Mouse (Mus musculus): ENCODE measurements around the gene S1pr2. TPM values are rescaled to one million over a fixed set of nuclear protein-coding genes. Genes with fewer than 3 reads are reported as not detected.

The S1pr2 gene
- polyA plus RNA-seq, 1 experiment from 2014 or later, result 54.5 TPM

DNA sequence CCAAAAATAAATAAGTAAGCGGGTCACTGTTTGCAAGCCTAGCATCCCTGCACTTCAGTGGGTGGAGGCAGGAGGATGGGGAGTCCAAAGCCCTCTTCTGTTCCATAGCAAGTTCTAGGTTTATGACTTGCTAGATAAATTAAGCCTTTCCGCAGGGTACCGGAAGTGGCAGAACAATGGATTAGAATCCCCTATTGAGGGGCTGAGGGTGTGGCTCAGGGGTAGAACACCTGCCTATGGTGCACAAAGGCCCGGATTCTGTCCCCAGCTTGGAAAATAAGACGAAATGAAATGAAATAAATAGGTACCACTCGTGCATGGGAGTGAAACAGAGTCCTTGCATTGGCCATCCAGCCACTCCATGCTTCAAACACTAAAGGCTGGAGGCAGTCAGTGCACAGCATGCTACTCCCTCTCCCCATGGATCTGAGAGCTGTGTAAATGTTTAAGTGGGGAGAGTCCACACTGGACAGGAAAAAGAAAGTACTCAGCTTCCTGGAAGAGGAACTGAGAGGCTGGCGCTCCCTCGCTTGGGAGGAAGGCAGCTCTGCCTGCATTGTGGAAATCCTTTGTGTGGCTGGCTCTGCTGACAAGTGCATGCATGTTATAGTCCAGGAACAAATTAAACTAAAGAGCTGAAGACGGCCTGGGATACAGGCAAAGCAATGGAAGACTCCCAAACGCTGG, 2.0 kb upstream of the S1pr2 start:
- H3K4me3 ChIP-seq (ENCODE audit: low read depth, low read length), result no peak overlapping the region
- peaks cover 21% of the 10 kb centered on the region for H3K4me1 ChIP-seq (ENCODE audit: control insufficient read depth, insufficient read depth, low read length)
- no peak for ATAC-seq (ENCODE audit: low read depth)
- 61% methylated on average over 10 of the region's 10 CpGs for WGBS
- peak overlapping the region; percentile 54 for H3K27ac ChIP-seq (replicated peaks; ENCODE audit: low read depth, low read length)
- H3K27me3 ChIP-seq (replicated peaks; ENCODE audit: control insufficient read depth, insufficient read depth, low read length), result no peaks in the 10 kb centered on the region
- H3K36me3 ChIP-seq (ENCODE audit: control insufficient read depth, insufficient read depth, low read length), result no peaks in the 10 kb centered on the region
- no peak overlapping the region for H3K9ac ChIP-seq (ENCODE audit: low read depth, low read length)
- peak; percentile 30 for DNase-seq (ENCODE audit: low spot score)
- H3K4me2 ChIP-seq (ENCODE audit: low read depth, low read length), result no peak overlapping the region
- no peaks in the 10 kb centered on the region for H3K9me3 ChIP-seq (ENCODE audit: control insufficient read depth, low read length)

DNA sequence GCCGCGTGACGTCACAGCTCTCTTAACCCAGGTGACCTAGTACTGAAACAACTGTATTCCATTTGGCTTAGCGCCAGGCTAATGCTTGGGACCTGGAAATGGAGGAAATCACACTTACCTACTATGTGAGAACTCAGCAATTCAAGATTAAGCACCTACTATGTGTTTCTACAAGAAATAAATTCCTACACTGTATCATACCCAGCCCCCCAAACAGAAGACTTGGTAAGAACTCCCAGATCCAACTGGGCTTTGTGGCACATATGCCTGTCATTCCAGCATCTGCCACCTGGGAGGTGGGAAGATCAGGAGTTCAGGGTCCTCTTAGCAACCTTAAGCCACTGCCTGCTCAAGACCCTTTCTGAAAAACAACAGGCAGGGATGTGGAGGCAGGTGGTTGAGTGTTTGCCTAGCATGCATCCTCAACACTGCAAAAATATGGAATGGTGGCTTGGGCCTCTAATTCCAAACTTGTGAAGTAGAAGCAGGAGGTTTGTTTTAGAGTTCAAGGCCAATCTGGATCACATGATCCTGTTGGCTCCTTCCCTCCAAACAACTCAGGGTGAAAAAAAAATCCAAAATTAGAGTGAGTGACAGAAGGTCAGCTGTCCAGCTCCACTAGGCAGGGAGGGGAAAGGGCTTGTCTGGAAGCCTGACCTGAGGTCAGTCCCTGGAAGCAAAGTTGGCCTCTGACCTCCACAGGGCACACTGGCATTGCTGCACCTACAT, 544 bp upstream of the S1pr2 start:
- H3K27me3 ChIP-seq (replicated peaks; ENCODE audit: control insufficient read depth, insufficient read depth, low read length), result no peaks in the 10 kb centered on the region
- H3K9me3 ChIP-seq (ENCODE audit: control insufficient read depth, low read length), result no peaks in the 10 kb centered on the region
- H3K9ac ChIP-seq (ENCODE audit: low read depth, low read length), result no peak overlapping the region; the same call in 1 of the 2 replicates
- peaks cover 22% of the 10 kb centered on the region for H3K4me1 ChIP-seq (ENCODE audit: control insufficient read depth, insufficient read depth, low read length)
- no peak for DNase-seq (ENCODE audit: low spot score)
- ATAC-seq (ENCODE audit: low read depth), result no peak
- no peaks in the 10 kb centered on the region for H3K36me3 ChIP-seq (ENCODE audit: control insufficient read depth, insufficient read depth, low read length)
- peak overlapping the region; percentile 82 for H3K4me2 ChIP-seq (ENCODE audit: low read depth, low read length)
- H3K4me3 ChIP-seq (ENCODE audit: low read depth, low read length), result peak overlapping the region; percentile 87
- WGBS, result 3% methylated on average over 4 of the region's 4 CpGs
- H3K27ac ChIP-seq (replicated peaks; ENCODE audit: low read depth, low read length), result peak overlapping the region; percentile 98

- no peaks in the 10 kb centered on the region; the same call in 1 of the 2 replicates for H3K36me3 ChIP-seq (ENCODE audit: control insufficient read depth, insufficient read depth, low read length)
- H3K4me2 ChIP-seq (ENCODE audit: low read depth, low read length), result peak overlapping the region; percentile 82
- peak; percentile 83 for DNase-seq (ENCODE audit: low spot score)
- H3K4me1 ChIP-seq (ENCODE audit: control insufficient read depth, insufficient read depth, low read length), result peaks cover 31% of the 10 kb centered on the region
- H3K9ac ChIP-seq (ENCODE audit: low read depth, low read length), result peak overlapping the region; percentile 91
- WGBS, result 0% methylated on average over 36 of the region's 45 CpGs
- 0 out of 2 replicates have a peak, but pooled peaks have one; percentile 9 for ATAC-seq (ENCODE audit: low read depth)
- H3K27ac ChIP-seq (replicated peaks; ENCODE audit: low read depth, low read length), result peak overlapping the region; percentile 98
- no peaks in the 10 kb centered on the region for H3K27me3 ChIP-seq (replicated peaks; ENCODE audit: control insufficient read depth, insufficient read depth, low read length)
- H3K4me3 ChIP-seq (ENCODE audit: low read depth, low read length), result peak overlapping the region; percentile 87
- H3K9me3 ChIP-seq (ENCODE audit: control insufficient read depth, low read length), result no peaks in the 10 kb centered on the region
These were observed 958 bp downstream of the S1pr2 start for GRCm38 (mm10) chr9:20975431-20976215.

GRCm38 (mm10) chr9:20973682-20974075, 2.9 kb downstream of the S1pr2 start:
- H3K4me2 ChIP-seq (ENCODE audit: low read depth, low read length), result peak overlapping the region; percentile 82
- ATAC-seq (ENCODE audit: low read depth) (no peak), DNase-seq (ENCODE audit: low spot score) (no peak)
- H3K4me1 ChIP-seq (ENCODE audit: control insufficient read depth, insufficient read depth, low read length), result peaks cover 32% of the 10 kb centered on the region
- H3K4me3 ChIP-seq (ENCODE audit: low read depth, low read length), result peak overlapping the region; percentile 87
- H3K36me3 ChIP-seq (ENCODE audit: control insufficient read depth, insufficient read depth, low read length), result peaks cover 7% of the 10 kb centered on the region
- no peaks in the 10 kb centered on the region for H3K27me3 ChIP-seq (replicated peaks; ENCODE audit: control insufficient read depth, insufficient read depth, low read length)
- H3K9ac ChIP-seq (ENCODE audit: low read depth, low read length), result peak overlapping the region; percentile 45
- no peaks in the 10 kb centered on the region for H3K9me3 ChIP-seq (ENCODE audit: control insufficient read depth, low read length)
- H3K27ac ChIP-seq (replicated peaks; ENCODE audit: low read depth, low read length), result peak overlapping the region; percentile 91
- 40% methylated on average over 6 of the region's 6 CpGs for WGBS

GRCm38 (mm10) chr9:20973001-20973681, 3.4 kb downstream of the S1pr2 start:
- peaks cover 32% of the 10 kb centered on the region for H3K4me1 ChIP-seq (ENCODE audit: control insufficient read depth, insufficient read depth, low read length)

GRCm38 (mm10) chr9:20972141-20972992, 4.2 kb downstream of the S1pr2 start:
- H3K36me3 ChIP-seq (ENCODE audit: control insufficient read depth, insufficient read depth, low read length), result peaks cover 20% of the 10 kb centered on the region
- peak overlapping the region; percentile 91 for H3K27ac ChIP-seq (replicated peaks; ENCODE audit: low read depth, low read length)
- DNase-seq (ENCODE audit: low spot score) (peak; percentile 92), ATAC-seq (ENCODE audit: low read depth) (peak; percentile 73)
- peak overlapping the region; percentile 87 for H3K4me3 ChIP-seq (ENCODE audit: low read depth, low read length)
- H3K9me3 ChIP-seq (ENCODE audit: control insufficient read depth, low read length), result no peaks in the 10 kb centered on the region
- peak overlapping the region; percentile 45 for H3K9ac ChIP-seq (ENCODE audit: low read depth, low read length)
- H3K27me3 ChIP-seq (replicated peaks; ENCODE audit: control insufficient read depth, insufficient read depth, low read length), result no peaks in the 10 kb centered on the region
- 11% methylated on average over 26 of the region's 28 CpGs for WGBS
- H3K4me1 ChIP-seq (ENCODE audit: control insufficient read depth, insufficient read depth, low read length), result peaks cover 32% of the 10 kb centered on the region
- H3K4me2 ChIP-seq (ENCODE audit: low read depth, low read length), result peak overlapping the region; percentile 82

More at GRCm38 (mm10) chr9:20973001-20973681, 3.4 kb downstream of the S1pr2 start:
- DNase-seq (ENCODE audit: low spot score), result no peak
- WGBS, result 79% methylated on average over 4 of the region's 4 CpGs
- H3K9me3 ChIP-seq (ENCODE audit: control insufficient read depth, low read length), result no peaks in the 10 kb centered on the region
- peak overlapping the region; percentile 82 for H3K4me2 ChIP-seq (ENCODE audit: low read depth, low read length)
- peaks cover 12% of the 10 kb centered on the region for H3K36me3 ChIP-seq (ENCODE audit: control insufficient read depth, insufficient read depth, low read length)
- H3K27ac ChIP-seq (replicated peaks; ENCODE audit: low read depth, low read length), result peak overlapping the region; percentile 91
- peak overlapping the region; percentile 45 for H3K9ac ChIP-seq (ENCODE audit: low read depth, low read length)
- ATAC-seq (ENCODE audit: low read depth), result no peak
- H3K4me3 ChIP-seq (ENCODE audit: low read depth, low read length), result peak overlapping the region; percentile 87
- H3K27me3 ChIP-seq (replicated peaks; ENCODE audit: control insufficient read depth, insufficient read depth, low read length), result no peaks in the 10 kb centered on the region

DNA sequence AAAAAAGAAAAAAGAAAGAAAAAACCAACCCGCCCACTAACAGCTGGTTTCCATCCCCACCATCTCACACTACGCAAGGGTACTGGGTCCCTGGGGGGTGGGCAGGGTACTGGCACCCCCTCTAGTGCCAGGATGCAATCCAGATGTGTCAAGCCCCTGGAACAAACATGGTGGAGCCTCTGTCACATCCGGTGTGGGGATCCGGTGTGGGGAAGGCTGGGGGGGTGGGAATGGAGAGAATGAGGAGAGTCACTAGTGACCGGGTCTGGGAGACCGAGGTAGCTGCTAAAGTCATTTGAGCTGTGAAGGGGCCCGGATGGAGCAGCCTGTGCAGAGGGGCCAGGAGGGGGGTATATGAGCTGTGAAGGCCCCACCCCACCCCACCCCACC, 4.8 kb downstream of the S1pr2 start:
- ATAC-seq (ENCODE audit: low read depth), result peak; percentile 62
- Histone ChIP-seq H3K36me3 (ENCODE audit: control insufficient read depth, insufficient read depth, low read length) (peaks cover 26% of the 10 kb centered on the region), H3K9me3 (ENCODE audit: control insufficient read depth, low read length) (no peaks in the 10 kb centered on the region), H3K4me3 (ENCODE audit: low read depth, low read length) (peak overlapping the region; percentile 87), H3K4me1 (ENCODE audit: control insufficient read depth, insufficient read depth, low read length) (peaks cover 27% of the 10 kb centered on the region), H3K4me2 (ENCODE audit: low read depth, low read length) (peak overlapping the region; percentile 82), H3K9ac (ENCODE audit: low read depth, low read length) (peak overlapping the region; percentile 45; the same call in 1 of the 2 replicates), H3K27me3 (replicated peaks; ENCODE audit: control insufficient read depth, insufficient read depth, low read length) (no peaks in the 10 kb centered on the region), H3K27ac (replicated peaks; ENCODE audit: low read depth, low read length) (peak overlapping the region; percentile 91)
- peak; percentile 89 for DNase-seq (ENCODE audit: low spot score)
- 17% methylated on average over 7 of the region's 7 CpGs for WGBS

All from embryonic facial prominence, embryonic 14.5 days (tissue).